In genomic region chr11:75587493-75588284, GRCm38 (mm10) we compare ENCODE assay signal across 7 mouse cellular contexts. TPM values are rescaled to one million over a fixed set of nuclear protein-coding genes. Genes with fewer than 3 reads are reported as not detected.
DNase-seq lines count a peak whose midpoint lies in the region; ATAC-seq lines count a peak whose summit lies in the region.

Pitpna (plus strand) TSS chr11:75588097.

- H3K36me3 ChIP-seq in embryonic facial prominence, embryonic 10.5 days (replicated peaks) = peaks cover 21% of the 10 kb centered on the region
- peaks cover 21% of the 10 kb centered on the region for H3K36me3 ChIP-seq in limb, embryonic 10.5 days
- H3K36me3 ChIP-seq in midbrain, embryonic 13.5 days = peaks cover 8% of the 10 kb centered on the region

- H3K9ac ChIP-seq in midbrain, embryonic 13.5 days (replicated peaks) = peak within 1 kb of the TSS; percentile 99

- 6% methylated on average over 49 of the region's 49 CpGs for WGBS in embryonic facial prominence, embryonic 10.5 days
- 6% methylated on average over 49 of the region's 49 CpGs for WGBS in limb, embryonic 10.5 days
- 5% methylated on average over 49 of the region's 49 CpGs for WGBS in midbrain, embryonic 13.5 days

- no peaks in the 10 kb centered on the region for H3K9me3 ChIP-seq in embryonic facial prominence, embryonic 10.5 days
- no peaks in the 10 kb centered on the region for H3K9me3 ChIP-seq in limb, embryonic 10.5 days (replicated peaks)
- no peaks in the 10 kb centered on the region for H3K9me3 ChIP-seq in midbrain, embryonic 13.5 days

- peak within 1 kb of the TSS; percentile 92 for H3K27ac ChIP-seq in embryonic facial prominence, embryonic 10.5 days (replicated peaks)
- peak within 1 kb of the TSS; percentile 91 for H3K27ac ChIP-seq in limb, embryonic 10.5 days
- H3K27ac ChIP-seq in midbrain, embryonic 13.5 days = peak within 1 kb of the TSS; percentile 90

- peak within 1 kb of the TSS; percentile 78 for H3K4me3 ChIP-seq in embryonic facial prominence, embryonic 10.5 days
- H3K4me3 ChIP-seq in limb, embryonic 10.5 days = peak within 1 kb of the TSS; percentile 99
- H3K4me3 ChIP-seq in midbrain, embryonic 13.5 days (replicated peaks) = peak within 1 kb of the TSS; percentile 96

- peak; percentile 98 for DNase-seq in adrenal gland, postnatal 10 days
- DNase-seq in embryonic facial prominence, embryonic 10.5 days (ENCODE audit: low spot score) = peak; percentile 95
- peak; percentile 94 for DNase-seq in kidney, adult 11 months
- DNase-seq in limb, embryonic 10.5 days (ENCODE audit: low spot score) = peak; percentile 97
- DNase-seq in spleen, adult 12 weeks (ENCODE audit: low spot score) = peak; percentile 92

- H3K27me3 ChIP-seq in embryonic facial prominence, embryonic 10.5 days (replicated peaks; ENCODE audit: low read depth, poor library complexity, severe bottlenecking) = no peaks in the 10 kb centered on the region
- H3K27me3 ChIP-seq in limb, embryonic 10.5 days (ENCODE audit: low read depth, poor library complexity, severe bottlenecking) = no peaks in the 10 kb centered on the region
- H3K27me3 ChIP-seq in midbrain, embryonic 13.5 days = no peaks in the 10 kb centered on the region

- H3K4me1 ChIP-seq in embryonic facial prominence, embryonic 10.5 days = peaks cover 30% of the 10 kb centered on the region
- H3K4me1 ChIP-seq in limb, embryonic 10.5 days = peaks cover 23% of the 10 kb centered on the region
- H3K4me1 ChIP-seq in midbrain, embryonic 13.5 days (replicated peaks) = peaks cover 32% of the 10 kb centered on the region

- peak within 1 kb of the TSS; percentile 87 for H3K4me2 ChIP-seq in midbrain, embryonic 13.5 days (replicated peaks)

- ATAC-seq in granulocyte monocyte progenitor cell, adult 5-6 weeks (replicated peaks; ENCODE audit: poor library complexity, severe bottlenecking) = peak; percentile 83
- ATAC-seq in midbrain, embryonic 13.5 days = peak; percentile 94

RNA-seq across cellular contexts. Expression of gene Pitpna, which starts in this region (rescaled TPM):
- 100 to 1,000 TPM; 130 to 139 TPM for total RNA-seq in adrenal gland, postnatal 10 days (2021)
- polyA plus RNA-seq in embryonic facial prominence, embryonic 10.5 days (2016; fragmentation: Nextera tagmentation; extraction: Ambion mirVana) = 61.5 TPM in 2 replicates
- 141 and 143 TPM in 2 replicates for total RNA-seq in granulocyte monocyte progenitor cell, adult 5-6 weeks (2014; fragmentation: Nextera tagmentation)
- total RNA-seq in granulocyte monocyte progenitor cell, adult 5-6 weeks (2017) = 58.0 and 74.5 TPM in 2 replicates
- polyA plus RNA-seq in limb, embryonic 10.5 days (2016; fragmentation: Nextera tagmentation; extraction: Ambion mirVana) = 60.9 and 68.8 TPM in 2 replicates
- polyA plus RNA-seq in midbrain, embryonic 13.5 days (2015; fragmentation: Nextera tagmentation; extraction: Ambion mirVana) = 77.8 and 99.2 TPM in 2 replicates

Comparison
In these comparisons a context has a peak if more than half of its experiments do, and no peak if none do; other contexts are left out.
1. Peak in every context shown above with its lines: DNase-seq, ATAC-seq, H3K4me3 ChIP-seq and H3K27ac ChIP-seq.